Mouse (Mus musculus) heart, postnatal 14 days (tissue): ENCODE measurements at regions not wholly inside any gene's neighbourhood (a gene's known extent, or its start where the extent isn't known, plus 50 kb on each side); places are given as distances from the start of the nearest gene placed in this dataset.
A peak's percentile ranks its signal among the peaks of the same experiment; 100 is the strongest.

ENCODE experiments used
- DNase-seq, 2 experiments: peaks; one replicate each; pipeline ENCODE4 v3.0.0; 2021 to 2022
- intact Hi-C: fragments of 180-260 bp; cut with DNase I; formaldehyde crosslinking; loops from one replicate; pipeline ENCODE4 v1.15.1; 2025

DNA sequence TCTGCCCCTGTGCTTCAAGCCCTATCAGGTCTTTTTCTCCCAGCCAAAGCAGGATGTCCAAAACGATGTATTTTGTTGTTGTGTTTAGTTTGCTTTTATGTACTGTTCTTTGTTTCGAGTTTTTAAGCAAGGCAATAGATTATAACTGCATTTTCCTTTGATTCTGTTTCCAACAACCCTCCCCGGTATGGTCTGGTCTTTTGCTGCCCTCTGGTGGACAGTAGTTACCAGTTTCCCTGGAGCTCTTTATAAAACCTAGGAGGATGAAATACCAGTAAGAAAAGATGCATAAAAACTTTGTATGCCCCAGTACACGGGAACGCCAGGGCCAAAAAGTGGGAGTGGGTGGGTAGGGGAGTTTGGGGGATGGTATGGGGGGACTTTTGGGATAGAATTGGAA is 73.9 kb upstream of the Itm2a start:
- intact Hi-C loops, result loop anchor here (5.0 kb wide), 1 partner anchor 680 kb away; no protein-coding TSS in a partner anchor
- peak; percentile 13 to 54 for DNase-seq

DNA sequence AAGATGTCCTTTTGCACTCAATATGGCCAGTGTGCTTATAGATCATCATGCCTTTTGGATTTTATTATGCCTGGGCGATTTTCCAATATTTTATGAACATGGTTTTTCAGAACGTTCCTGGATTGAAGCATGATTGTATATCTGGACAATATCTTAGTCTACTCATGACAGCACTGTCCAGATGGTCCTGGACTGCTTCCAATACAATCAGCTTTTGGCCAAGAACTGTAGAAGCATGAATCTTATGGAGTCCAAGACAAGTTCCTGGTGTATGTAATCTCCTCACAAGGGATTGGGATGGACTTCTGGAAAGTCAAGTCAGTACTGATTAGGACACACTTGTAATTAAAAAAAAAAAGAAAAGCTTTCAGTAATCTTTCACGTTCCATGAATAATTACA is 66.1 kb upstream of the Itm2a start:
- intact Hi-C loops, result no loop called here
- DNase-seq, result no peak
